Mouse (Mus musculus): ENCODE results near the gene Sp140.

GRCm38 (mm10) chr1:85680226-85680625, 80.0 kb downstream of the Sp140 start:
- TF ChIP-seq CTCF (IDR thresholded peaks at IDR 0.05 in 2 of 3, conservative IDR thresholded peaks at IDR 0.05 in 1 of 3; ENCODE audit: control insufficient read depth in 1 of 3, insufficient read depth in 1 of 3, low read depth in 2 of 3, low read length in 3 of 3, poor library complexity in 1 of 3, severe bottlenecking in 1 of 3) (no peak), POLR2A (IDR thresholded peaks at IDR 0.05; ENCODE audit: control insufficient read depth in 1 of 2, insufficient read depth in 1 of 2, low read depth in 1 of 2, low read length in 2 of 2, poor library complexity in 1 of 2) (no peak), TCF12 (IDR thresholded peaks at IDR 0.05; ENCODE audit: low read depth, low read length) (no peak), MAZ (IDR thresholded peaks at IDR 0.05; ENCODE audit: low read depth, low read length) (no peak)

Data from MEL (cell line).